Mouse (Mus musculus) forelimb bud, embryonic 11.5 days (tissue): ENCODE measurements at regions not wholly inside any gene's neighbourhood (a gene's known extent, or its start where the extent isn't known, plus 50 kb on each side); places are given as distances from the start of the nearest gene placed in this dataset.

Experiments used
- DNase-seq: peaks from one replicate; pipeline ENCODE4 v3.0.0-alpha.2; 2012; ENCODE audit warnings: low read depth, low spot score

DNA sequence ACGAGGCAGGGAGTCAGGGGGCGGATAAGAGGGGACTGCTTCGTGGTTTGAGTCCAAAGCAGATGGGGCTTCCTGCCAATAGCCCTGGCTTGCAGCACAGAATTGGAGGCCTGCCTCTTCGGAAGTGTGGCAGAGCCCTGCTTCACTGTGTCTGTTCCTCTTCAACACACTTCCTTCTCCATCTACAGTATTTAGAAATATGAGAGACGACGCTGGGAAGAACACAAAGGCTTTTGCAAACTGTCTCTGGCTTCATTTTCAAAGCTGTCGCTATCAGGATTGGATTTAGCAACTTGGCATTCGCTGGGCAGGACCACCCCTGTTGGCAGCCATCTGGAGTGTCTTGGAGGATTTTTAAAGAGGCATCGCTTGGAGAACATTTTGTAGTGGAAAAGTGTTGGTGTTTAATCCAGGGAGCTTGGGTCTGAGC lies 95.3 kb upstream of the Gm6657 start:
- no peak for DNase-seq

GRCm38 (mm10) chr12:78099761-78100160 lies 94.3 kb upstream of the Gm6657 start:
- DNase-seq: no peak

- no peak for DNase-seq
These were observed 93.3 kb upstream of the Gm6657 start for GRCm38 (mm10) chr12:78100756-78101155.

DNA sequence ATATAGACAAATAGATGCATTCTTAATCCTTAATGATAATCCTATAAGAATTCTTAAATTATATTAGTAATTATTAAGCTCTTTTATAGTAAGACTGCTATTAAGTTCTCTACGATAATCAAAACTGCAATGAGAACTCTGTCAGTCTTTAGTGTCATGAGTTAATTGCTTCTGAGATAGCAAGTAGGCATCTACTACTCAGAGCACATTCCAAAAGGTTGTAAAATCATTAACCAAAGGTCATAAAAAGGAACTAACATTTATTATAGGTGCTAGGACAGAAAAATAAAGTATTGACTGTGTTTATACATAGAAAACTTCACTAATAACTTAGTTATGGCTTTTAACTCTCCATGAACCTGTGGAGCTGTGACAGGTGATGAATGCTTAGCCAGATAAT lies 84.1 kb upstream of the Gm6657 start:
- DNase-seq: no peak

- DNase-seq: no peak
These were observed 75.9 kb upstream of the Gm6657 start for GRCm38 (mm10) chr12:78118131-78118530.

DNA sequence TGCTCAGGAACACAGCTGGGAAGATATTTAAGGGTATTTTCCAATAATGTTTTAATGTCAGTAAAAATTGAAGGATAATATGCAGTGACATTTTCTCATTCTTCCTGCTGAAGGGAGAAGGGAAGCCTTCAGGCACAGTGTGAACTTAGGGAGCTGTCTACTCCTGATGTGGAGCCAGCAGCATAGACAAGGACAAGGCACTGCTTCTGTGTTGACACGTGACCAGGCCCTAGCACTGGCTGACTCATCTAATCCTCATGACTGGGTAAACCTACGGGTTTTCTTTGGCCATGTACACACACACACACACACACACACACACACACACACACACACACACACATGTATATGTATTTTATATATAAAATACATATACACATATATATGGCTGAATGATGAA lies 74.8 kb upstream of the Gm6657 start:
- no peak for DNase-seq

DNA sequence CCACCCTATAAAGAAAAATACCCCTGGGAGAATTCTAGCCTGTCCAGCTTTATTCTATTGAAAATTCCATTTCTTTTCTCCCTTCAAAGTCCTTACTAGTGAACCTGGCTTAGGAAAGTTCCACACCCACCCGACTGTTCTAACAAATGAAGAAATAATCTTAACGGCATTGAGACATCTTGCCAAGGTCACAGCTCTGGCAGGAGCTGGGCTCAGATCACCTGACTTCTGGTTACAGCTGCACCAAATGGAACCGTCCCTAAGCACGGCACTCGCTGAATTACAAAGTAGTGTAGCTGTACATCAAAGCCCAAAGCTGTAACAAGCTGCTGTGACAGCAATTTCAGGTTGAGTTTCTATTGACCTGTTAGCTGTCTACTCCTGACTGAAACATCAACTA lies 74.2 kb upstream of the Gm6657 start:
- no peak for DNase-seq

DNA sequence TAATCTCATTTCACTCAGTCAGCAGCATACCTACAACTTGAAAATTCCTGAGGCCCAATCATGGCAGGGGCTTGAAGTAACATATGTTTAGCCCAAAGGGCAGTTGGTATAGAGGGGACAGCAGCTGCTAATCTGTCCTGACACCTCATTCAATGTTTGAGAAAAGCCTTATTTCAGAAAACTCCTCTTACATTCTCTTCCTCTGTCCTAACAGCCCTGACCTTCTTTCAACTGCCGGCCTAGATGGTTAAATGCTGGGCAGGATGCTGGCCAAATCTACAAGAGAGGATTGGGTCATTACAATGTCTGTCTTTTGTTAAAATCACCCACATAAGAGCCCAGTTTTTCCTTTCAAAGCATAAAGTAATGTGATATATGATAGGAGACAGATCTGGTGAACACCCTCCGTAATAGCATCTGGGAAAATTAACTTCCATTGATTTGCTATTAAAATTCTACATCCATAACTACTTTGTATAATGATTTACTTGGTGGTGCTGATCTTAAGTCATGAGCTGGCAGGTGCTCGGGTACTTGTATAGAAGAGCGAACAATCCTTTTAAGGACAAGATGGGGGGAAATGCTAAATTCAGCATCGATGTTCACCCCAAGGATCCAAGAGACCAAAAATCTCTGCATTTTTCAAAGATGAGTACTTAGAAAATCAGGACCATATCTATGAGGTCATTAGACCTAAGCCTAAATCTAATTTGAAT lies 64.8 kb upstream of the Gm6657 start:
- no peak for DNase-seq

DNA sequence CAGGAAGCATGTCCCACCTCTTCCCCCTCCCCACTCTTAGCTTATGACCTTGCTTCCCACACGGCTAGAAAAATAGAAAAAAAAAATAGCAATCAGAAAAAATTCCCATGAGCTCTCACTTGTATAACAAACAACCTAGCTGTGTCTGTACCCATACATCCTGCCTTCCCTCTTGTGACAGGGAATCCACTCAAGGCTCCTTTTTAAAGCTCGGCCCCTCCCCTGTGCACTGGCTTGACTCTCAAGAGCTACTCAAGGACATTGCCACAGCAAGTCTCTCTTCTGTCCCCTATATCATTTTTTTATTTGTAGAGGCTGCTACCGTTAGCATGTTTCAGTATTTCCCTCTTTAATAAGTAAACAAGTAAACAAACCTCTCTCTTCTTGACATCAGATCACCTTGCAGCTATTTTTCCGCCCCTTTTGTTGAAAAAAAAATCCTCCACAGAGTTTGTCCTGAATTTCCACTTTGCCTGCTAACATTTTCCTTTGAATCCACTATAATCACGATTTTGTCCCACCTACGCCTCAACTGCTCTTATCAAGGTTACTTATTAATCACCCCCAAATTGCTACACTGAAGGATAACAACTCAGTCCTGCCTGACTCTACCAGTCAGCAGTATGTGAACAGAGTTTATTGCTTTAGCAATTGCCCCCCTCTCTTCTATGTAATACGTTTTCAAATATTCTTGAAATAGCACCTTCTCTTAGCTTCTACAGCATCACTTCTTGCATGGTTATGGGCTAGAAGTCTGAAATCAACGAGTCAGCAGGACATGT lies 61.8 kb upstream of the Gm6657 start:
- DNase-seq: no peak

GRCm38 (mm10) chr12:78133341-78133740 lies 60.7 kb upstream of the Gm6657 start:
- no peak for DNase-seq

- DNase-seq: no peak
These were observed 60.1 kb upstream of the Gm6657 start for GRCm38 (mm10) chr12:78133984-78134383.

DNA sequence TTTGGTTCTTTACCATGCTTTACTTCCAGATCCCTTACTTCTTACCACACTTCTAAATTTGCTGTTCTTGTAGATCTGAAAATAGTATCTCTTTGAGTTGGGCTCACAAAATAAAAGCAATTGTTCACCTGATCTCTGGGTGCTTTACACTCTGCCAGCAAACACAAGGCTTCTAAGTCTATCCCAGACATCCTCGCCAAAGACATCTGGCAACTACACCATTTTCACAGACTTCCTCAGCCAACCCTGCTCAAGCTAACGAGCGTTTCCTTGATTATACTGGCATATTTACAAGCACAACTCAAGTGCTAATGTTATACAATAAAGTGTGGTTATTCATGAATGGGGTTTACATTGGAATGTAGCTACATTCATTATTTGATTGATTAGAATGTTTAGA lies 56.8 kb upstream of the Gm6657 start:
- no peak for DNase-seq

GRCm38 (mm10) chr12:78138467-78138866 lies 55.6 kb upstream of the Gm6657 start:
- no peak for DNase-seq
